Mouse (Mus musculus) lung, embryonic 15.5 days (tissue): Measurements from ENCODE around the gene Tns1. TPM values are rescaled to one million over a fixed set of nuclear protein-coding genes. Genes with fewer than 3 reads are reported as not detected.

Experiments
- ATAC-seq: fragments of 200-750 bp; cut with Nextera tagmentation; 2 replicates; pipeline ENCODE4 v1.8.0; 2017; ENCODE audit warnings: moderate number of reproducible peaks, borderline replicate concordance; ENCODE audit not compliant: low FRiP score, low TSS enrichment; ENCODE audit errors: extremely low read depth
- H3K27ac ChIP-seq: fragments of 300-500 bp; sonication (generic); 2 replicates; pipeline ENCODE4 v1.5.1; 2015; ENCODE audit warnings: moderate library complexity, mild to moderate bottlenecking, inconsistent platforms
- H3K27me3 ChIP-seq: fragments of 300-500 bp; sonication (generic); 2 replicates; pipeline ENCODE4 v1.6.1; 2015; ENCODE audit warnings: inconsistent platforms
- H3K36me3 ChIP-seq: fragments of 300-500 bp; sonication (generic); 2 replicates; pipeline ENCODE4 v1.6.1; 2015; ENCODE audit warnings: inconsistent platforms
- H3K4me1 ChIP-seq: fragments of 300-500 bp; sonication (generic); 2 replicates; pipeline ENCODE4 v1.6.1; 2015; ENCODE audit warnings: inconsistent platforms
- H3K4me2 ChIP-seq: fragments of 300-500 bp; sonication (generic); 2 replicates; pipeline ENCODE4 v1.6.1; 2015; ENCODE audit warnings: inconsistent platforms, mild to moderate bottlenecking, moderate library complexity
- H3K4me3 ChIP-seq: fragments of 300-500 bp; sonication (generic); 2 replicates; pipeline ENCODE4 v1.5.1; 2015; ENCODE audit warnings: mild to moderate bottlenecking, inconsistent platforms
- H3K9ac ChIP-seq: fragments of 300-500 bp; sonication (generic); 2 replicates; pipeline ENCODE4 v1.6.1; 2015; ENCODE audit warnings: inconsistent platforms
- H3K9me3 ChIP-seq: fragments of 300-500 bp; sonication (generic); 2 replicates; pipeline ENCODE4 v1.6.1; 2016; ENCODE audit warnings: inconsistent platforms
- WGBS: fragments of 180-500 bp; shearing (Covaris S2); methylation state at CpG from one replicate; pipeline ENCODE4 v1.1.7; 2015; 5-methylcytosine and 5-hydroxymethylcytosine counted together
- polyA plus RNA-seq: library from polyadenylated mRNA; unstranded; fragments of >200 nt; fragmentation: Nextera tagmentation; extraction: Ambion mirVana; gene quantifications from 2 replicates; pipeline ENCODE4 v1.2.1, GENCODE M21; 2015

Tns1 gene
- polyA plus RNA-seq, 1 experiment from 2014 or later: 130 TPM

- H3K4me1 ChIP-seq: peaks cover 56% of the 10 kb centered on the region
- H3K36me3 ChIP-seq: no peaks in the 10 kb centered on the region
- H3K27ac ChIP-seq: peak overlapping the region; percentile 21
- no peak overlapping the region for H3K9ac ChIP-seq
- WGBS: 36% methylated on average over 5 of the region's 5 CpGs
- no peaks in the 10 kb centered on the region for H3K27me3 ChIP-seq
- H3K9me3 ChIP-seq: no peaks in the 10 kb centered on the region
- ATAC-seq: no peak
- no peak overlapping the region for H3K4me3 ChIP-seq
- no peak overlapping the region for H3K4me2 ChIP-seq
Measured at GRCm38 (mm10) chr1:74084752-74085151, 39.5 kb downstream of the Tns1 start.

DNA sequence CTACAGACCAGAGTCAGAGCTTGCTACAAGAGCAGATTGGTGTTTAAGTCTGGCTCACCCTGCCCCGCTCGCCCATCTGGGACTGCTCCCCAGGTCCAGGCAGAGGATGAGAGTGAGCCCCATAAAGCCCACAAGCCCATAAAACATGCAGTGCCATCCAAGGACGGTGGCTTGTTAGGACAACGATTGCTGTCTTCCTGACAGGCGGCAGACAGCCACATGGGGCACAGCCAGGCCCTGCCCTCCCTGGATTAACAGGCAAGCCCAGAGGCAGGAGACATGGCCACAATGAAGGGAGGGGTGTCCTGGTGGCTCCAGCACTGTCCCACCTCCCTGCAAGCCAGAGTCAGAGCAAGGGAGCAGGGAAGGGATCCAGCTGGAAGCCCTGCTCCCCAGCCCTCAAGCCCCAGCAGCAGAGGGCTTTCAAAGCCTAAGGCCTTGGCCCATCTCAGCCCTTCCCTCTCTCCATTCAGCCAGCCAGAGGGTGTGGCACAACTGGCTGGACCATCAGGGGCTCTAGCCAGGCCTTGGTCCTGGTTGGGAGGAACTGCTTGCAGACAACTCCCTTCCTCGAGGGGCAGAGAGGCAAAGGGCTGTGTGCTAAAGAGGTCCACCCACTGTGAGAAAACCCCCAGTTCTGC is 40.1 kb downstream of the Tns1 start:
- H3K36me3 ChIP-seq: no peaks in the 10 kb centered on the region
- H3K4me3 ChIP-seq: no peak overlapping the region
- peak overlapping the region; percentile 21 for H3K27ac ChIP-seq
- H3K4me1 ChIP-seq: peaks cover 51% of the 10 kb centered on the region
- no peaks in the 10 kb centered on the region for H3K9me3 ChIP-seq
- WGBS: 63% methylated on average over 6 of the region's 6 CpGs
- no peak overlapping the region for H3K9ac ChIP-seq
- no peak overlapping the region for H3K4me2 ChIP-seq
- peak; percentile 41 for ATAC-seq
- no peaks in the 10 kb centered on the region for H3K27me3 ChIP-seq

DNA sequence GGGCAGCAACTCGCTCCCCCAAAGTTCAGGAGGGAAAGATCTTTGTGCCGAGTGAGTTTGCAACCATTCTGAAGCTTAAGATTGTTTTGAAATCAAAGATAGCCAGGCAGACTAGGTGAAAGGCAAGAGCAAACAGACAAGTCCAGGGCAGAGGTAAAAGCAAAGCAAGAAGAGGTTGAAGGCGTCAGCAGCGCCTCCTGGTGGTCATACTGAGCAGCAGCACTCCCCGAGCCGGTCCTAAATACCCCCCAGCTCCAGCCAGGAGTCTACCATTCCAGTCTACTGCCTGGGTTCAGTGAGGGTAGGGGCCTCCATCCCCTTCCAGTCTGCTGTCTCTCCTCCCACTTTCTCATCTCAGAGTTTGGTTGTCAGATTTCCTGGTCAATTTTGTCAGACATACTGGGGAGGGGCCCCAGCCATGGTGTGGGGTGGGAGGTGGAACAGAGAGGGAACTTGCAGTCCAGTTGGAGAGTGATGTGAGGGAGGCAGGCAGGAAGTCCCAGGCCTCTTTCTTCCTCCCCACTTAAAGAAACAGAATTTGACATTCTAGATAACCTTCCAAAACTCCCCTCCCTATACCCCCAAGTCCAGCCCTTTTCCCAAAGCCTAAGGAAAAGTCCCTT is 41.3 kb downstream of the Tns1 start:
- ATAC-seq: peak; percentile 19; the same call in 1 of the 2 replicates
- no peaks in the 10 kb centered on the region for H3K36me3 ChIP-seq
- H3K9me3 ChIP-seq: no peaks in the 10 kb centered on the region

DNA sequence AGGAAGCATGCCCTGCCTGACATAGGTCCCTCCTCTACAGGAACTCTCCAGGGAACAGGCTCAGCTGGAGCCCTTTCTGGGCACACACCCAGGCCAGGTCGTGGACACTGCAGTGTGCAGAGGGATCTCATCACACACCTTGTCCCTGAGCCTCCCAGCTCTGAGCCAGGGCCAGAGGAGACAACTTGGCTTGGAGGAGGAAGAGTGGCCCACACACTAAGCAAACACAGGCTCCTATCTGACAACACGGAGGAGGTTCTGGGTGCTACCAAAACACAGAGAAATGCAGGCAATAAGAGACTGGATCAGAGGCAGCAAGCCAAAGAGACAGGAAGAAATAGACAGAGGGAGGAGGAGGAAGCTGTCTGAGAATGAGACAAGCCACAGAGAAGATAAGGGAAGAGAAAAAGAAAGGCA is 42.7 kb downstream of the Tns1 start:
- no peak overlapping the region for H3K4me3 ChIP-seq
- peaks cover 46% of the 10 kb centered on the region for H3K4me1 ChIP-seq
- no peaks in the 10 kb centered on the region for H3K9me3 ChIP-seq
- H3K9ac ChIP-seq: no peak overlapping the region
- no peak overlapping the region for H3K4me2 ChIP-seq
- peak; percentile 16; the same call in 1 of the 2 replicates for ATAC-seq
- 12% methylated on average over 2 of the region's 2 CpGs for WGBS
- no peaks in the 10 kb centered on the region for H3K27me3 ChIP-seq
- no peaks in the 10 kb centered on the region for H3K36me3 ChIP-seq
- H3K27ac ChIP-seq: peak overlapping the region; percentile 70

More for the DNA sequence above, 41.3 kb downstream of the Tns1 start:
- Histone ChIP-seq H3K9ac (0 out of 2 replicates have a peak overlapping the region, but pooled peaks have one; percentile 17), H3K4me3 (no peak overlapping the region), H3K27me3 (no peaks in the 10 kb centered on the region), H3K4me1 (peaks cover 42% of the 10 kb centered on the region), H3K4me2 (no peak overlapping the region), H3K27ac (peak overlapping the region; percentile 21)
- 8% methylated on average over 6 of the region's 6 CpGs for WGBS

DNA sequence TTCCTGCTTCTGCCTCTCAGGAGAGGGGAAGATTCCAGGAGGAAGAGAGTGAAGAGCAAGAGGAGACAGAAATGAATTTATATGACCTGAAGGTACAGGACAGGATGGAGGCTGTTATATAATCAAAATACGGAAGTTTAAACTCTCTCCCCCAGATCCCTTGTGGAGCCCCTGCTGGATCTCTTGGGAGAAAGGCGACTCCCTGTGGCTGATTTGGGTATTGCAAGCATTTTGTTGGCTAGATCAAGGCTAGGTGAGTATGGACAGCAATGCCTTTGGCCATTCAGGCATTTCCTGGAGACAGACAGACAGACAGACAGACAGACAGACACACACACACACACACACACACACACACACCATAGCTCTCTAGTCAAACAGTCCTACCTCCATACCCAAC is 46.9 kb downstream of the Tns1 start:
- no peak overlapping the region for H3K9ac ChIP-seq

GRCm38 (mm10) chr1:74076230-74076629 is 48.0 kb downstream of the Tns1 start:
- no peak overlapping the region for H3K4me2 ChIP-seq
- no peak overlapping the region for H3K4me3 ChIP-seq
- no peak overlapping the region for H3K9ac ChIP-seq
- 48% methylated on average over 4 of the region's 4 CpGs for WGBS
- peaks cover 19% of the 10 kb centered on the region for H3K4me1 ChIP-seq
- no peaks in the 10 kb centered on the region for H3K36me3 ChIP-seq
- no peaks in the 10 kb centered on the region for H3K9me3 ChIP-seq
- no peaks in the 10 kb centered on the region for H3K27me3 ChIP-seq
- no peak overlapping the region for H3K27ac ChIP-seq
- no peak for ATAC-seq

More for the DNA sequence above, 46.9 kb downstream of the Tns1 start:
- Histone ChIP-seq H3K9me3 (no peaks in the 10 kb centered on the region), H3K4me2 (no peak overlapping the region), H3K4me3 (no peak overlapping the region), H3K36me3 (no peaks in the 10 kb centered on the region), H3K27ac (no peak overlapping the region), H3K4me1 (peaks cover 30% of the 10 kb centered on the region), H3K27me3 (no peaks in the 10 kb centered on the region)
- 4% methylated on average over 2 of the region's 2 CpGs for WGBS
- ATAC-seq: peak; percentile 44; the same call in 1 of the 2 replicates

DNA sequence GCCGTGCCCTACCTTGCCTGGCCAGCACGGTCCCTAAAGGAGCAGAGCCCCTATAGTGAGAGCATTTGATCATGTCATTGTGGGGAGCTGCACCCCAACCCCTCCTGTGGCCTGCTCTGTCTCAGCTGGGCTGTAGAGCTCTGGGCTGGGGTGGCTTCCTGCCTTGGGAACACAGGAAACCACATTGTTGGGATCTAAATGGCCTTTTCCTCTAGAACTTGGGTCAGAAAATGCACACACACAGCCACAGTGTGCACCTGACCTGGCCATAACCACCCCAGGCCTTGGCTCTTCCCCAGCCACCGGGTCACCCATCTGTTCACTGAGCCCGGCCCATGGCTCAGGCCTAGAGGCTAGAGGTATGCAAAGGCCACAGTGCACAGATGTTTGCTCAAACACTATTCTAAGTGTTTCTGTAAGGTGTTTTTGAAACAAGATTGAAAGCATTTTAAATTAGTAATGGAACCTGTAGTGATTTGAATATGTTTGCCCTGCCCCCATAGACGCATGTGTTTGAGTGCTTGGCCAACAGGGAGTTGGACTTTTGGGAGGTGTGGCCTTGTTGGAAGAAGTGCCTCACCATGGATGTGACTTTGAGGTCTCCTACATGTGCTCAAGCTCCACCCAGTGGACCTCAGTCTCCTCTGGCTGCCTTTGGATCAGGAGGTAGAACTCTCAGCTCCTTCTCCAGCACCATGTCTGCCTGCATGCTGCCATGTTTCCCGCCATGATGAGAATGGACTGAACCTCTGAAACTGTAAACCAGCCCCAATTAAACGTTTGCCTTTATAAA is 49.4 kb downstream of the Tns1 start:
- Histone ChIP-seq H3K27me3 (no peaks in the 10 kb centered on the region), H3K9me3 (no peaks in the 10 kb centered on the region), H3K36me3 (no peaks in the 10 kb centered on the region), H3K4me2 (no peak overlapping the region), H3K9ac (no peak overlapping the region), H3K27ac (no peak overlapping the region), H3K4me3 (no peak overlapping the region), H3K4me1 (peaks cover 22% of the 10 kb centered on the region)
- ATAC-seq: no peak
- 79% methylated on average over 7 of the region's 7 CpGs for WGBS

DNA sequence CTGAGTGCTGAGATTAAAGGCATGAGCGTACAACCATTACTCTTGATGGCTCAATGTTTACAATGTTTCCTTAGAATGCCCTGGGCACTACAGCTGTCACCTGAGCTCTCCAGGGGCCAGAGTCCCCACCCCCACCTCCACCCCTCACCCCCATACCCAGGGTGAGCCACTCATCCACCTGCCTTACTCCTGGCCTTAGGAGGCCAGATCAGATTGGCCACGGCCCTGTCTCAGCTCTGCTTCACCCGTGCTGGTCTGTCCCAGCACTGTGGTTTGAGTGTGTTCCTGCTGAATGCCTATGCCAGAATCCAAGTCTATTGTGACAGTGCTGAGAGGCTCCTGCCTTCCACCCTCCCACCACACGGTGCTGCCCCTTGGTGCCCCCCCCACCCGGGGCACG is 50.5 kb downstream of the Tns1 start:
- no peak overlapping the region for H3K4me3 ChIP-seq
- 71% methylated on average over 6 of the region's 6 CpGs for WGBS
- peaks cover 33% of the 10 kb centered on the region for H3K4me1 ChIP-seq
- no peaks in the 10 kb centered on the region for H3K27me3 ChIP-seq
- no peak overlapping the region for H3K9ac ChIP-seq
- H3K36me3 ChIP-seq: no peaks in the 10 kb centered on the region
- H3K4me2 ChIP-seq: no peak overlapping the region
- no peak for ATAC-seq
- H3K27ac ChIP-seq: no peak overlapping the region
- H3K9me3 ChIP-seq: no peaks in the 10 kb centered on the region

DNA sequence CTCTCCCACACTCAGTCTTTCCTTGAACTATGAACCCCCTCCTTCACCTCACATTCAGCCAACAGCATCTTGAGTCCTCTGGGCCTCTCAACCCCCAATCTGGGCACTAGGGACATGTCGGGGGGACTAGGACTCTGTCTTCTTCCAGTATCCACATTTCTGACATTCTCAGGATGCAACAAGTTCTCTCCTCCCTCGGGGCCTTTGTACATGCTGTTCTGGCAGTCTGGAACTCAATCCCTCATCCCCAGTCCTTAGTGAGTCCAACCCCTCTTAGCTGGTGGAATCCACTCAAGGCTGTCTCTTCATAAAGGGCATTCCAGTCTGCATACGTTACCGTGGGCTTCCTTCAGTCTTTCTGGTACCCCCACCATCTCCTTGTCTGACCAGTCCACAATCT is 53.5 kb downstream of the Tns1 start:
- Histone ChIP-seq H3K9me3 (no peaks in the 10 kb centered on the region), H3K9ac (no peak overlapping the region), H3K27ac (no peak overlapping the region), H3K36me3 (no peaks in the 10 kb centered on the region), H3K4me3 (no peak overlapping the region), H3K4me2 (no peak overlapping the region), H3K4me1 (peaks cover 49% of the 10 kb centered on the region), H3K27me3 (no peaks in the 10 kb centered on the region)
- no peak for ATAC-seq
- WGBS: 51% methylated on average over 4 of the region's 4 CpGs

DNA sequence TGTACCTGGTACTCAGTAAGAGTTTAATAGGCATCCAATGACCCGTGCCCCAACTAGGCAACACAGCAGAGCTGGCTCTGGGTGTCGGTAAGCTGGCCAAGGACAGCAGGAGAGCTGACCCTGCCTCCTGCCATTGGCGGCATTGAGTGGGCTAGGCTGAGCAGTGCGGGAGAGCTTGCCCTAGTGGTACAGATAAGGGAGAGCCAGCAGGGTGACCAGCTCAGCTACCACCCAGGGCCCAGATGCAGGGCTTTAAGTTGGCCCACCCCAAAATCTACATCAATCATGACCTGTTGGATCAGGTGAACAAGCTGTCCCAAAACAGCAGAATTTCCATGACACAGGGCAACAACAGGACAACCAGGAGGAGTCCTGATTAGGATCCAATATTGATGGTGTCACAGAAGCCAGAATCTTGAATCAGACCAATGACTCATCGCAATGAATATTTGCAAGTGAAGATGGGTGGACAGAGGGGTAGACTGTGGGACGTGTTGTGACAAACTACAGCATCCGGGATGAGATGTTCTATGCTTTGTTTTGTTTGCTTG is 54.2 kb downstream of the Tns1 start:
- H3K4me2 ChIP-seq: no peak overlapping the region
- no peaks in the 10 kb centered on the region for H3K36me3 ChIP-seq
- H3K4me1 ChIP-seq: peaks cover 48% of the 10 kb centered on the region
- no peak overlapping the region for H3K4me3 ChIP-seq
- no peaks in the 10 kb centered on the region for H3K9me3 ChIP-seq
- no peak overlapping the region for H3K9ac ChIP-seq
- WGBS: 67% methylated on average over 7 of the region's 7 CpGs
- 0 out of 2 replicates have a peak overlapping the region, but pooled peaks have one; percentile 84 for H3K27ac ChIP-seq
- no peaks in the 10 kb centered on the region for H3K27me3 ChIP-seq
- ATAC-seq: no peak

DNA sequence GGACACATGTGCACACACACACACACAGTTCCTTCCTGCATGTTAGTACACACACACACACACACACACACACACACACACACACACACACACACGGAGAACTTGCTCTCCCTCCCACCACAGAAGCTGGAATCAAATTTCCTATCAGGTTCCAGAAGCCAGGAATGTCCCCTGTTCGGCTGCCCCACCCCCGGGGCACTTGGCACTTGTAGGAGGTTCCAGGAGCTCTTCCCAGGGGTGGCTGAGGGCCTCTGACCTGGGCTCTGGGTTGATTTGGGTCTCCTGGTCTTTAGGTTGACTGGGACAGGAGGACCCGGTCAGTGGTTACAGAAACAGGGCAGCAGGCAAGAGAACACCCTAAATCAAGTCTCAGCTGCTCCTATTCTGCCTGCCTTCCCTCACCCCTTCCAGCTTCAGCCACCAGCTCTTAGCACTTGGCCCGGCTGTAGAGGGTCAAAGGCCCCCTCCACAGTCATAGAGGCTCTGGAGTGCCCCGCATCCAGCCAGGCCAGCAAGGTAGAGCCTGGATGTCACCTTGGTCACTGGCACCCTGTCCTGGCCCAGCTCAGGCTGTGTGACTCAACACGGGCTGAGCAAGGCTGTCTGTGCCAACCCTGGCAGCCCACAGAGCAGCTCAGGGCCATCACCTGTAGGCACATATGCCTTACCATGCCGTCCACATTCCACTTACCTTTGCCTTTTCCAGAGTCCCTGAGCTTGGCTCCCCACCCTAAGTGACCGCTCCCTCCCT is 55.0 kb downstream of the Tns1 start:
- ATAC-seq: peak; percentile 39; the same call in 1 of the 2 replicates
- peak overlapping the region; percentile 53 for H3K4me3 ChIP-seq
- no peaks in the 10 kb centered on the region for H3K36me3 ChIP-seq
- 35% methylated on average over 9 of the region's 9 CpGs for WGBS
- H3K4me1 ChIP-seq: peaks cover 45% of the 10 kb centered on the region
- no peaks in the 10 kb centered on the region for H3K9me3 ChIP-seq
- peak overlapping the region; percentile 67; the same call in 1 of the 2 replicates for H3K9ac ChIP-seq
- no peaks in the 10 kb centered on the region for H3K27me3 ChIP-seq
- H3K4me2 ChIP-seq: peak overlapping the region; percentile 93
- peak overlapping the region; percentile 84 for H3K27ac ChIP-seq
